Mouse (Mus musculus) heart, embryonic 13.5 days (tissue): ENCODE data around the gene Cuedc2. TPM values are rescaled to one million over a fixed set of nuclear protein-coding genes. Genes with fewer than 3 reads are reported as not detected.

ENCODE experiments used
- ATAC-seq: fragments of 200-750 bp; cut with Nextera tagmentation; 2 replicates; pipeline ENCODE4 v1.8.0; 2017; ENCODE audit warnings: moderate TSS enrichment; ENCODE audit not compliant: insufficient number of reproducible peaks, low FRiP score, low TSS enrichment; ENCODE audit errors: extremely low read depth
- H3K27ac ChIP-seq: fragments of 300-500 bp; sonication (generic); replicated peaks from 2 replicates; pipeline ENCODE4 v1.5.1; 2015; ENCODE audit warnings: moderate library complexity, mild to moderate bottlenecking, inconsistent platforms
- H3K27me3 ChIP-seq: fragments of 300-500 bp; sonication (generic); replicated peaks from 2 replicates; pipeline ENCODE4 v1.6.1; 2015; ENCODE audit warnings: mild to moderate bottlenecking, inconsistent platforms
- H3K36me3 ChIP-seq: fragments of 300-500 bp; sonication (generic); 2 replicates; pipeline ENCODE4 v1.6.1; 2015; ENCODE audit warnings: mild to moderate bottlenecking, inconsistent platforms
- H3K4me1 ChIP-seq: fragments of 300-500 bp; sonication (generic); 2 replicates; pipeline ENCODE4 v1.6.1; 2015; ENCODE audit warnings: inconsistent platforms
- H3K4me2 ChIP-seq: fragments of 300-500 bp; sonication (generic); 2 replicates; pipeline ENCODE4 v1.6.1; 2015; ENCODE audit warnings: inconsistent platforms, mild to moderate bottlenecking, moderate library complexity
- H3K4me3 ChIP-seq: fragments of 300-500 bp; sonication (generic); 2 replicates; pipeline ENCODE4 v1.5.1; 2015; ENCODE audit warnings: moderate library complexity, mild to moderate bottlenecking, inconsistent platforms
- H3K9ac ChIP-seq: fragments of 300-500 bp; sonication (generic); 2 replicates; pipeline ENCODE4 v1.6.1; 2015; ENCODE audit warnings: inconsistent platforms, mild to moderate bottlenecking, moderate library complexity
- H3K9me3 ChIP-seq: fragments of 300-500 bp; sonication (generic); 2 replicates; pipeline ENCODE4 v1.6.1; 2016; ENCODE audit warnings: inconsistent platforms
- WGBS: fragments of 180-500 bp; shearing (Covaris S2); methylation state at CpG from one replicate; pipeline ENCODE4 v1.1.7; 2015; ENCODE audit warnings: mixed read lengths; 5-methylcytosine and 5-hydroxymethylcytosine counted together
- microRNA counts: library from miRNA; unstranded; fragments of <30 nt; microRNA quantifications from one replicate; lab custom pipeline; 2016
- microRNA-seq: library from miRNA; unstranded; fragments of <30 nt; microRNA quantifications from one replicate; pipeline ENCODE4, GENCODE M21; 2016
- polyA plus RNA-seq: library from polyadenylated mRNA; unstranded; fragments of >200 nt; fragmentation: Nextera tagmentation; extraction: Ambion mirVana; gene quantifications from 2 replicates; pipeline ENCODE4 v1.2.1, GENCODE M21; 2015

The Cuedc2 gene
- polyA plus RNA-seq, 1 experiment from 2014 or later: 114 TPM

GRCm38 (mm10) chr19:46282081-46282849, 56.2 kb downstream of the Cuedc2 start:
- 89% methylated on average over 11 of the region's 11 CpGs for WGBS
- Histone ChIP-seq H3K27ac (no peak overlapping the region), H3K4me3 (no peak overlapping the region), H3K9me3 (no peaks in the 10 kb centered on the region), H3K36me3 (peaks cover 96% of the 10 kb centered on the region), H3K4me1 (no peaks in the 10 kb centered on the region), H3K27me3 (no peaks in the 10 kb centered on the region), H3K4me2 (no peak overlapping the region), H3K9ac (no peak overlapping the region)
- no peak for ATAC-seq

MicroRNAs within 50 kb of the gene (microRNA counts, 519-probe panel; counts per million panel counts)
- microRNA mmu-miR-146b (lab: Ali Mortazavi, UCI): 209 counts per million, percentile 61 among the panel's probes with 10 or more counts

Small RNA genes within 50 kb of the gene (microRNA-seq; reads per million reads assigned to microRNA genes)
- gene Mir146b: not detected

Other genes with a start within 250 kb of the Cuedc2 start
- not detected in 2 replicates for gene Elovl3, start 206.8 kb downstream of the Cuedc2 start, polyA plus RNA-seq
- 0.66 and 0.74 TPM in 2 replicates for gene Pitx3, start 190.4 kb downstream of the Cuedc2 start, polyA plus RNA-seq
- 41.1 and 43.1 TPM in 2 replicates for gene Gbf1, start 186.2 kb downstream of the Cuedc2 start, polyA plus RNA-seq
- gene Nfkb2, start 34.4 kb downstream of the Cuedc2 start, polyA plus RNA-seq: 6.3 and 7.2 TPM in 2 replicates
- 4.3 and 5.6 TPM in 2 replicates for gene Psd, start 11.5 kb downstream of the Cuedc2 start, polyA plus RNA-seq
- gene Fbxl15, start 10.5 kb downstream of the Cuedc2 start, polyA plus RNA-seq: 9.5 and 10.2 TPM in 2 replicates
- 4.5 and 5.2 TPM in 2 replicates for gene Mfsd13a, start 2.4 kb upstream of the Cuedc2 start, polyA plus RNA-seq
- gene 2310034G01Rik, start 11.6 kb upstream of the Cuedc2 start, polyA plus RNA-seq: 0.76 and 1.4 TPM in 2 replicates
- 108 and 111 TPM in 2 replicates for gene Actr1a, start 57.0 kb upstream of the Cuedc2 start, polyA plus RNA-seq
- 18.4 and 19.3 TPM in 2 replicates for gene Sufu, start 58.2 kb upstream of the Cuedc2 start, polyA plus RNA-seq
- gene Trim8, start 163.0 kb upstream of the Cuedc2 start, polyA plus RNA-seq: 13.2 and 13.9 TPM in 2 replicates
- 82.1 and 97.1 TPM in 2 replicates for gene Arl3, start 234.5 kb upstream of the Cuedc2 start, polyA plus RNA-seq
- gene Sfxn2, start 234.7 kb upstream of the Cuedc2 start, polyA plus RNA-seq: 8.1 and 9.1 TPM in 2 replicates